Mouse (Mus musculus) urinary bladder, postnatal 14 days (tissue): ENCODE data around the gene Klrc1.
"Not testable (repeated sequence)": the region's sequence is repeated elsewhere in the genome, so short reads cannot be mapped to it uniquely, and the experiment has no call there.

Experiments used
- DNase-seq: peaks from one replicate; pipeline ENCODE4 v3.0.0; 2021; ENCODE audit warnings: low spot score

Gene Klrc1

DNA sequence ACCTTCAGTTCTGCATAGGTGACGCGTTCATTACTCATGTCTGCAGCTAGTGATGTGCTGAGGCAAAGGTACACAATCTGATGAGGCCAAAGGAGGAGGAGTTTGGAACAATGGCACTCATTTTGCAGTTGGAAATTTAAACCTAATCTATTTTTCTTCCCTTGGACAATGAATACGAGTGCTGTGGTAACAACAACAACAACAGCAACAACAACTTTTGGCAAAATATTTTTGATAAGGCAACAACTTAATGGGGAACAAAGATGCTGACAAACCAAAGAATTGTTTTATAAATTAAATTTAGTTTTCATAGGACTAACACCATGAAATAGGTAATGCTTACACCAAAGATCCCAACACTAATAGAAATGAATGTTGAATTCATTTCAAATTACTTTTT is at the start of gene Klrc1:
Klrc1 (minus strand) TSS at position 101 of the 400 bp plus-strand sequence.
- DNase-seq, result no peak

DNA sequence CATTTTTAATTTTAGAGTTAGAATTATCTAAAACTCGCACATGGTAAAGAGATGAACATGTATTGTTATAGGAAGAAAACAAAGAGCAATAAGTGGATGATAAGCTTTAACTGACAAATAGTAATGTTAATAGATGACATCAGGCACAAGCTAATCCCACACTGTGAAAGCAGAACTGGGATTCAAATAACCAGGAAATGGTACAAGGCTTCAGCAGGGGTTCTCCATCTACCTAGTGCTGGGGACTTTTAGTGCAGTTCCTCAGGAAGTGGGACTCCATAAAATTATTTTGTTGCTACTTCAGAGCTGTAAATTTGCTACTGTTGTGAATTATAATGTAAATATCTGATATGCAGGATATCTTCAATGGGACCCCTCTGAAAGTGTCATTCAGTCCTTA is 48.5 kb upstream of the Klrc1 start:
- no peak for DNase-seq

DNA sequence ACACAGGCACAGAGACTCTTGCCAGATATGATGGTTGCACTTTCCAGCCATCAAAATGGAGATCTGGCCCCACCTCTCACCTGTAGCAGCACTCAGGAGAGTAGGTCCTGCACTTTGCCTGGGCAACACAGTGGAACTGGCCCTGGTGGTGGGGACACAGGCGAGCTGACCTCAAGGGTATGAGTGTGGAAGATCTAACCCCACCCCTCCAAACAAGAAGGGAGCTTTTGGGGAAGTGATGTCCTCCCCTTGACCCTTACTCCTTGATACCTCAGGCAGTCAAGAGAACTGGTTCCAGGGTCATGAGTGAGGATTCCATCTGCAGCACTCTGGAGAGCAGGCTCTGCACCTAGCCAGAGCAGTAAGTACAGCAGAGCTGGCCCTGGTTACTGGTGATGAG is 42.6 kb upstream of the Klrc1 start:
- no peak for DNase-seq

DNA sequence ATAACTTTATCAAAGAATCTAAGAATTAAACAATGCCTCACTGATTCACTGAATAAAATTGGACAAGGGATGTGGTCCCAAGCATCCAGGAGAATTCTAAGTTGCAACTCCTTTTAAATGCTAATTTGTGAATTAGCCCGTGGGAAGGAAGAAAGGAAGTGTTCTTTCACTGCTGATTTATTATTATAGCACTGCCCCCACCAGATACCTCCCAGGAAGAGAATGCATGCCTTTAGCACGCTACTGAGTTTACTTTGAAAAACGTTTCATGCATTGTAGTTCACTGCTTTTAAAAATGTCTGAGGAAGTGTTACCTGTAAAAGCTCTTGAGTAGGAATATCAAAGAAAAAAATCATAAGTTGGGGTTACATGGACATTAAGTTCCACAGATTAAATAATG is 41.7 kb upstream of the Klrc1 start:
- DNase-seq, result no peak

DNA sequence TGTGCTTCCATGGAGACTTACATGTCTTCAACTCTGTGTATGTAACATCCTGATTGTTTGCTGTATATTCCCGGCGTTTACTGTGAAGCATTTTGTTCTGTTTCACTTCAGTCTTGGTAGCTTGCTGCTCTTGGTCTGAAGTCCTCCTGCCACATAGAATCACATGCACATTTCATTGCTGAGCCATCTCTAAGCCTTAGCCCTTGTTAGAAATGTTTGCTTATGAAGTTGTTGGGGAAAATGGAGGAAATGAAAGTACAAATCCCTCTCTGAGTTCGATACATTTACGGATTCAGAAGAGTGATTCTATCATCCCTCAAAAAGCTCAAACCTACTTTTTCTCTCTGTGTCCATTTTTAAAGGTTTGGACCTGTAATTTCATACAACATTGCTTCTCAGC is 38.3 kb upstream of the Klrc1 start, which contains the start of gene Klri1:
Klri1 (minus strand) TSS at position 101 of the 400 bp plus-strand sequence.
- DNase-seq, result no peak

DNA sequence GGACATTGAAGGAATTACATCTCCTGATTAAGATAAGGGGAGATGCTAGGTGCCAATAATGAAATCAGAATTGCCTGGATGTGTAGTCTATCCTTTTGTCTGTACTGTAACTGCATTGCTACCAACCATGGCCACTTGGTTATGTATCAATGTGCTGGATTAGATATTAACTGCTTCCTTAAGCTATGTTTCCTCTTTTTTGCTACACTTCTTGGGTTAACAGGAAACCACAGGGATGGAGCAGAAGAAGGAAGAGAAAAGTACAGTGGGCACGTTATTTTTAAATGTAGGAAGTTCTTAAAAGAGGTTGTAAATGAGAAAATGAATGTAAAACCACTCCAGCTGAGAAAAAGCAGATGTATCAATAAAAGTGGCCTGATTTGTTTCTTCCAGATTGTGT is 34.8 kb upstream of the Klrc1 start:
- no peak for DNase-seq

DNA sequence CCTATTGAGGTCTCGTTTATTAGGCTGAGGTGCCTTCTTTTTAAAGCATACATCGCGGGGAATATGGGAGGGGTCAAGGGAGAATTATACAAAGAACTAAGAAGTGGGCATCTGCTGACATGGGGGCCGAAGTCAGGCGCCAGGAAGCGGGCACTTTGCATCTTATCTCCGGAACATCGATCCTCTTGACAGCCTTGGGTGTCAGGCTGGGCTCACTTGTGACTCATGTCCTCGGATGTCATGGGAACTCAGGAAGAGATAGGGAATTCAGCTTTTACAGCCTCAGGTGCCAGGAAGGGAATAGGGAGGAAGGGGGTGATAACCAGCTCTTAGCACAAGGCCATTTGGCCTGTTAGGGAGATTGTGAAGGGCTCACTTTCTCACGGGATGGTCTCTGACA is 12.7 kb upstream of the Klrc1 start:
- DNase-seq, result not testable (repeated sequence)

DNA sequence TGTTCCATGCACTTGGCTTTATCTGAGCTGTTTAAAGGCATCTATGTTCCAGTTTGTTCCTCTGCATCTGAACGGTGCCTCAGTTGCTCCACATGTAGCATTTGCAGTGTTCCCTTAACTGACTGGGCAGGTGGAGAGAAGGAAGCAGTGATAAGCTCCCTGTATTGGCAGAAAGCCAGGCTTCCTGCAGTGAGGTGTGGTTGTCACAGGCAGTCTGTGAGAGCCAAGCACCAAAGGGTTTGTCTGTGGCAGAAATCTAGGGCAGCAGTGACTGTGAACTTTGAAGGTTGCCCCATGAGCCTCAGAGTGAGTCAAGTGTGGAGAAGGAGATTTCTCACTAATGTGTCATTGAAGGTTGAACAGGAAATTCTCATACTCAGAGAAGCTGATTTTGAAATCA is 1.6 kb upstream of the Klrc1 start:
- DNase-seq, result peak; percentile 16

DNA sequence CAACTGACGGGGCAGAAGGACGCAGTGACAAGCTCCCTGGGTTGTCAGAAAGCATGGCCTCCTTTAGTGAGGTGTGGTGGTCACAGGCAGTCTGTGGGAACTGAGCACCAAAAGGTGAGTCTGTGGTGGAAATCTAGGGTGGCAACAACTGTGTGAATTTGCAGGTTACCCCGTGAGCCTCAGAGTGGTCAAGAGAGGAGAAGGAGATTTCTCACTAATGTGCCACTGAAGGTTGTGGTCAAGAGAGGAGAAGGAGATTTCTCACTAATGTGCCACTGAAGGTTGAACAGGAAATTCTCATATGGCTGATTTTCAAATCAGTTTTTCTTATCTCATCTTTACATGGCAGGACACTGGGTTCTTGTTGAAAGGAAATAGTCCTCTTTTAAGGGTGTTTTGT is 17.5 kb downstream of the Klrc1 start:
- not testable (repeated sequence) for DNase-seq

DNA sequence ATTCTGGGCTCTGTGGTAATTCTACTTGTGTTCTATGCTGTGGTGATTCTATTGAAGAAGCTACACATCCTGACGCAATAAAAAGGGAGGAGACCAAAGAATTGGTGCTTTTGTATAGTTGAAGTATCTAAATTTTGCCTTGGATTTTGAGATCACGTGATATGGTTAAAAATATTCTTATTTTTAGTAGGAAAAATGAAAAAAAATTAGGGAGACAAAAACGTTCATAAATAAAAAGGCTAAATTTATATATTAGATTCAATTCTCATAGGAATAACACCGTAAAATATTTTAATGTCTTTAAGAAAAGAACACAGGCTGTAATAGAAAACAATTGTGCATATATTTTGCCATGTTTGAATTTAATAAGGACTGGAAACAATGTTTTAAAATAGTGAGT is 18.2 kb downstream of the Klrc1 start, which contains the start of gene Klrc2:
Klrc2 (minus strand) TSS at position 101 of the 400 bp plus-strand sequence.
- DNase-seq, result not testable (repeated sequence)

DNA sequence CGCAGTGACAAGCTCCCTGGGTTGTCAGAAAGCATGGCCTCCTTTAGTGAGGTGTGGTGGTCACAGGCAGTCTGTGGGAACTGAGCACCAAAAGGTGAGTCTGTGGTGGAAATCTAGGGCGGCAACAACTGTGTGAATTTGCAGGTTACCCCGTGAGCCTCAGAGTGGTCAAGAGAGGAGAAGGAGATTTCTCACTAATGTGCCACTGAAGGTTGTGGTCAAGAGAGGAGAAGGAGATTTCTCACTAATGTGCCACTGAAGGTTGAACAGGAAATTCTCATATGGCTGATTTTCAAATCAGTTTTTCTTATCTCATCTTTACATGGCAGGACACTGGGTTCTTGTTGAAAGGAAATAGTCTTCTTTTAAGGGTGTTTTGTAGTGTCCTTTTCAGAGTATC is 34.7 kb downstream of the Klrc1 start:
- DNase-seq, result not testable (repeated sequence)

DNA sequence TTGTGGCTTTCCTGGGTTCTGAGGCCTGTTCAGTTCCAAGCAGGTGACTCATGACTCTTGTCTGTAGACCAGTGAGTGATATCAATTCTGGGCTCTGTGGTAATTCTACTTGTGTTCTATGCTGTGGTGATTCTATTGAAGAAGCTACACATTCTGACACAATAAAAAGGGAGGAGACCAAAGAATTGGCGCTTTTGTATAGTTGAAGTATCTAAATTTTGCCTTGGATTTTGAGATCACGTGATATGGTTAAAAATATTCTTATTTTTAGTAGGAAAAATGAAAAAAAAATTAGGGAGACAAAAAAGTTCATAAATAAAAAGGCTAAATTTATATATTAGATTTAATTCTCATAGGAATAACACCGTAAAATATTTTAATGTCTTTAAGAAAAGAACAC is 35.5 kb downstream of the Klrc1 start, which contains the start of gene Klrc3:
Klrc3 (minus strand) TSS at position 101 of the 400 bp plus-strand sequence.
- DNase-seq, result not testable (repeated sequence)

DNA sequence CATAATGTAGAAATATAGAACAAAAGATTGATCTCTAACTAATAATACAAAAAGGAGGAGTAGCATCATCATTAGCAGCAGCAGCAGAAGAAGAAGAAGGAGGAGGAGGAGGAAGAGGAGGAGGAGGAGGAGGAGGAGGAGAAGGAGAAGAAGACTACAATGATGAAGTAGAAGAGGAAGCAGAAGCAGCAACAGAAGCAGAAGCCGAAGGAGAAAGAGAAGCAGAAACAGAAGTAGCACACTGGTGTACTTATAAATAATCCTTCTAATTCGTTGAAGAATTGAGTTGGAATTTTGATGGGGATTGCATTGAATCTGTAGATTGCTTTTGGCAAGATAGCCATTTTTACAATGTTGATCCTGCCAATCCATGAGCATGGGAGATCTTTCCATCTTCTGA is 47.7 kb downstream of the Klrc1 start:
- DNase-seq, result not testable (repeated sequence)

DNA sequence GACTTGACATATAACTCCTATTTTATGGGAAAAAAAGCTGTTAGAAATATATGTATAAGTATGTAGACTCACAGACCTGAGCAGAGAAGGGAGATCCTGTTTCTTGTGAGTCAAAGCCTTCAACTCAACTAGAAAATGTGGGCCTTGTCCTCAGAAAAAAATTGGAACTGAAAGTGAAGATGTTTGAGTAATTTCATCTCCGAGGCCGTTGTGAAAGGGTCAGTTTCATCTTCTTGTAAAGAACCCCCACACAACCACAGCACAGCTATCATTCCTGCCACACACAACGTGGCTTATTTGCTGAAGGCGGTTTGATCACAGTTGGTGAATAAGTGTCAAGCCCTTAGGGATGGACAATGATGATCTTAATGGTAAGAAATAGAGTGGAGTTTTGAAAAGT is 55.0 kb downstream of the Klrc1 start, which contains the start of gene Klrk1:
Klrk1 (minus strand) TSS at position 130 of the 400 bp plus-strand sequence.
- DNase-seq, result no peak
